Mouse (Mus musculus): ENCODE data around the gene Syn2. TPM values are rescaled to one million over a fixed set of nuclear protein-coding genes. Genes with fewer than 3 reads are reported as not detected.
"Not testable (repeated sequence)": the region's sequence is repeated elsewhere in the genome, so short reads cannot be mapped to it uniquely, and the experiment has no call there.

Syn2 gene
- polyA plus RNA-seq, 1 experiment from 2014 or later: 1.4 TPM

DNA sequence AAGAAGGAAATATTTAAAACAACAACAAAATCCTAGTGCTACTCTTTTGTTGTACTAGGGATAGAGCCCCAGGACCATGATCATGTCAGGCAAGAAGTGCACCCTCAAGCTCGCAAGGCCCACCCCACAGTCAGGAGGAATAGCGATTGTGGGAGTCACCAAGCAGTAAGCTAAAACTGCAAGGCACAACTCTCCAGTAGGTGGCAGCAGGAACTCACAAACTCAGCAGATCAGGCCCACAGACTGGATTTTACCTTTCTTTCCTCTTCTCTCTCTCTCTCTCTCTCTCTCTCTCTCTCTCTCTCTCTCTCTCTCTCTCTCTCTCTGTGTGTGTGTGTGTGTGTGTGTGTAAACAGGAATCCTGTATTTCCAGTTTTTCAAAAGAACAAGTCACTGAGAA, 92.8 kb downstream of the Syn2 start:
- peaks cover 63% of the 10 kb centered on the region for H3K27me3 ChIP-seq (replicated peaks)
- ATAC-seq (ENCODE audit: insufficient number of reproducible peaks, low FRiP score): no peak
- 7% methylated on average over 2 of the region's 2 CpGs for WGBS

DNA sequence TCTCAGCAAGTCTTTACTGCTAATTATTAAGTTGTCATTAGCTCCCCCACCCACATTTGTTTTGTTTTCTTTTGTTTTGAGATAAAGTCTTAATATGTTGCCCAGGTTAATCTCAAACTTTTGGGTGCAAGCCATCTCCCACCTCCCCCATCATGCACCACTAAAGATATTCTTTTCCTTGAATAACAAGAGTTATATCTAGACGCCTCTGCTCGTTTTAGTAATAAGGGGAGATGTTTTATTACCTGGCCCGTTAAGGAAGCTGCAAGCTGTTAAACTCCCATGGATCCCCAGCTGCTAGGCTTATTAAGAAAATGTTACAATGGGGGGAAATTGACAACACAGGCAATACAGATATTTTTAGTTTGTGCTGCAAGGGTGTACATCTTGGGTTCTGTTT, 95.9 kb downstream of the Syn2 start:
- Histone ChIP-seq H3K4me2 (no peak overlapping the region), H3K36me3 (no peaks in the 10 kb centered on the region), H3K27me3 (replicated peaks) (peaks cover 74% of the 10 kb centered on the region), H3K4me1 (replicated peaks) (no peaks in the 10 kb centered on the region), H3K9me3 (replicated peaks) (no peaks in the 10 kb centered on the region), H3K9ac (no peak overlapping the region), H3K27ac (ENCODE audit: poor library complexity, severe bottlenecking) (no peak overlapping the region), H3K4me3 (no peak overlapping the region)
- no peak for ATAC-seq (ENCODE audit: insufficient number of reproducible peaks, low FRiP score)
- 65% methylated on average over 3 of the region's 3 CpGs for whole genome bisulfite sequencing

More for the DNA sequence above, 92.8 kb downstream of the Syn2 start:
- Histone ChIP-seq H3K4me2 (no peak overlapping the region), H3K4me3 (no peak overlapping the region), H3K36me3 (no peaks in the 10 kb centered on the region), H3K9ac (no peak overlapping the region), H3K27ac (ENCODE audit: poor library complexity, severe bottlenecking) (no peak overlapping the region), H3K4me1 (replicated peaks) (no peaks in the 10 kb centered on the region), H3K9me3 (replicated peaks) (no peaks in the 10 kb centered on the region)

DNA sequence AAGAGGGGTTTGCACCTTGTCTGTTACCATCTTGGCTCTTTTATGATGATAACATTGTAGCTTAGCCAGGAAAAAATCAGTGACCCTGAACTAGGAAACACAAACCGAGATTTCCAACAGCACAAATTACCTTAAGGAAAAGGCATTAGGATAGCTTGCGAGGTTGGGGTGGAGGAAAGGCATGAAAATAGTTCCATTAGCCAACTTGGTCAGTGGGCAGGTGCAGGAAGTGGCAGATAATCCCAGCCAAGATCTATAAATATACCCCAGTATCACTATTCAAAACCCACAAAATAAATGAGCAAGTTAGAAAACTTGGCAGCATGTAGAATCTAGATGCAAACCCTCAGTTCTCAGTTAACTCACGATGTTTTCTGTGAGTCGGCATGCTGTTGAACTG, 97.1 kb downstream of the Syn2 start:
- Histone ChIP-seq H3K36me3 (no peaks in the 10 kb centered on the region), H3K9ac (no peak overlapping the region), H3K27me3 (replicated peaks) (peaks cover 75% of the 10 kb centered on the region), H3K4me1 (replicated peaks) (no peaks in the 10 kb centered on the region), H3K4me3 (no peak overlapping the region), H3K9me3 (replicated peaks) (no peaks in the 10 kb centered on the region), H3K4me2 (no peak overlapping the region), H3K27ac (ENCODE audit: poor library complexity, severe bottlenecking) (no peak overlapping the region)
- ATAC-seq (ENCODE audit: insufficient number of reproducible peaks, low FRiP score): no peak
- WGBS: 74% methylated on average over 4 of the region's 4 CpGs

DNA sequence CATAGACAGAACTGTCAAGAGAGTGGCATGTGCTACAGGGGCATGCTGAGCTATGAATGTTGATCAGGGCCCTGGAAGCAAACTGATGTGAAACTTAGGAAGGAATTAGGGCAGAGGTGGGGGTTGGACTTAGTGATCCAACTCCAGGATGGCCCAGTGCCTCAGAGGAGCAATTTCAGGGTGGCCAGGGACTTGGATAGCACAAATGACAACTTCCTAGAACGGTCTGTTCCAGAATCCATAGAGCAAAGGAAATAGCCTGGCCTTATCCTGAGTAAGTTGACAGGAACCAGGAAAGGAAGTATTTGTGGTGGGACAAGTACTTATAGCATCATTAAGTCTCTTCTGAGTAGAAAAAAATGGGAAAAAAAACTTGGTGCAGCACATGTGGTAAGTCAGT, 97.9 kb downstream of the Syn2 start:
- no peaks in the 10 kb centered on the region for H3K4me1 ChIP-seq (replicated peaks)
- H3K36me3 ChIP-seq: no peaks in the 10 kb centered on the region
- peaks cover 77% of the 10 kb centered on the region for H3K27me3 ChIP-seq (replicated peaks)
- no peaks in the 10 kb centered on the region for H3K9me3 ChIP-seq (replicated peaks)
- no peak for ATAC-seq (ENCODE audit: insufficient number of reproducible peaks, low FRiP score)
- 69% methylated on average over 1 of the region's 1 CpGs for WGBS
- no peak overlapping the region for H3K9ac ChIP-seq
- no peak overlapping the region for H3K27ac ChIP-seq (ENCODE audit: poor library complexity, severe bottlenecking)
- H3K4me2 ChIP-seq: no peak overlapping the region
- H3K4me3 ChIP-seq: no peak overlapping the region

DNA sequence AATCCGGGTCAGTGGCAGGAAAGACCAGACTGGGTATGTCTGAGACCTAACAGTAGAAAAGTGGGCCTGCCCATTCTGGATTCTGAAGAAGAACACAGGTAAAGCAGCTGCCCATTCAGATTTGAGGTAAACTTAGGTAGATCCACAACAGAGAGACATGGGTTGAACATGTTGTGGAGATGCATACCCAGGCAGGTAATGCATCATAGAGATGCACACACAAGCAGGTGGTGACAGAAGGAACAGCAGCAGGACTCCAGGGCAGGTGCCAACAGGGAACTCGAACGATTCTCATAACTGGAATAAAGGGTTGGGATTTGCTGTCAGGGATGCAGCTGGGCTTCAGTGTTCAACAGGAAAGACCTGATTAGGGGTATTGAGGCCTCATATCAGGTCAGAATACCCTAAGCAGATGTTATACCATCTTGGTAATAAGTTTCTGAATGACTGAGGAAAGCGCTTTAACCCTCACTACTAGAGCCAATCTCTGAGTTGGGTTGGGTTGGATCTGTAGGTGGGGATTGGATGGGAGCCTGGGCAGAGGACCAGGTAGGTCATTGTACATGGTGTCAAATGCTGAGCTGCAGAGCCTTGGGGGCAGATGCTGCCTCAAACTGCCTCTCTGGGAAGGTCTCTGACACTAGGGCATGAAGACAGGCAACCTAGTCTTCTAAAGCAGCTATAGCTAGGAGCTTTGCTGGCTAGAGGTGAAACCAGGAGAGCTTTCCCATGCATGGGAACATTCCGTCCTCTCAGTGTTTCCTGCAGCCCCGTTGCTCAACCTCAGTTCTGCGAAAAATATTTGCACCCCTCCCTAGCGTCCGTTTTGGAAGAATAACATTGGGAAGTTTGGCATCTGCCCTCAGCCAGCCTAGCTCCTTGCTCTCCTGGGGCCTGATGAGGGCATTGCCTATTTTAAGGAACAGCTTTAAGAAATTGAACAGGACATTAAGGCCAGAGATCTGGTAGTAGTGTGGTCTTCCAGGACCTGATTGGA, 103.6 kb downstream of the Syn2 start:
- ATAC-seq (ENCODE audit: insufficient number of reproducible peaks, low FRiP score): no peak
- no peaks in the 10 kb centered on the region for H3K36me3 ChIP-seq
- H3K27ac ChIP-seq (ENCODE audit: poor library complexity, severe bottlenecking): no peak overlapping the region
- peaks cover 11% of the 10 kb centered on the region for H3K4me1 ChIP-seq (replicated peaks)
- no peak overlapping the region for H3K4me2 ChIP-seq
- H3K9ac ChIP-seq: no peak overlapping the region
- H3K9me3 ChIP-seq (replicated peaks): no peaks in the 10 kb centered on the region
- 76% methylated on average over 9 of the region's 9 CpGs for WGBS
- peaks cover 77% of the 10 kb centered on the region for H3K27me3 ChIP-seq (replicated peaks)
- no peak overlapping the region for H3K4me3 ChIP-seq

DNA sequence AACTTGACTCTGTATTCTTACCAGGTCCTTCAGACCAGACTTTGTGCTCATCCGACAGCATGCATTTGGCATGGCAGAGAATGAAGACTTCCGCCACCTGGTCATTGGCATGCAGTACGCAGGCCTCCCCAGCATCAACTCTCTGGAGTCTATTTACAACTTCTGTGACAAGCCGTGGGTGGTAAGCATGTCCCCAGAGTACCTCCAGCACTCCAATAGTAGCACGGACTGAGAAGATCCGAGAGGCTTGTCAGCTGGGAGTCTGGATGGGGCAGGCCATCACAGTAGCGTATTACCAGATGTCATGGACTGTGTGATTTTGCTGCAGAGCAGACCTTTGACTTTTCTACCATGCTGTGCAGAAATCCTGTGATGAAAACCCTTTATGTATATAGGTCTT, 104.6 kb downstream of the Syn2 start:
- 79% methylated on average over 7 of the region's 7 CpGs for WGBS
- Histone ChIP-seq H3K4me2 (no peak overlapping the region), H3K27me3 (replicated peaks) (peaks cover 77% of the 10 kb centered on the region), H3K4me3 (no peak overlapping the region), H3K4me1 (replicated peaks) (peaks cover 11% of the 10 kb centered on the region), H3K9me3 (replicated peaks) (no peaks in the 10 kb centered on the region), H3K27ac (ENCODE audit: poor library complexity, severe bottlenecking) (no peak overlapping the region), H3K36me3 (no peaks in the 10 kb centered on the region), H3K9ac (no peak overlapping the region)
- ATAC-seq (ENCODE audit: insufficient number of reproducible peaks, low FRiP score): no peak

DNA sequence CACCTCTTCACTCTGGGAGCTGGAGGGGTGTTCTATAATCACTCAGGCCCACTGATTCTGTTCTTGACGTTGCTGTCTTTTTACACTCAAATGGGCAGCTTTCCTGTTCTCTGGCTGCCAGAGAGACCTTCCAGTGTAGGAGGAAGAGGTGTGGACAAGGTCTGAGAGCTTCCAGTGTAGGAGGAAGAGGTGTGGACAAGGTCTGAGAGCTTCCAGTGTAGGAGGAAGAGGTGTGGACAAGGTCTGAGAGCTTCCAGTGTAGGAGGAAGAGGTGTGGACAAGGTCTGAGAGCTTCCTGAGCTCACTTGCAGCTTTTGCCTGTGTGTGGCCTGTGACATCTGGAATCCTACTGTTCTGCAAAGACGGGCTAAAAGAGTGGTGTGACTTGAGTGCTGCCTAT, 105.7 kb downstream of the Syn2 start:
- 4% methylated on average over 2 of the region's 2 CpGs for WGBS
- Histone ChIP-seq H3K27me3 (replicated peaks) (peaks cover 77% of the 10 kb centered on the region), H3K4me2 (peak overlapping the region; percentile 35), H3K4me1 (replicated peaks) (peaks cover 11% of the 10 kb centered on the region)
- not testable (repeated sequence) for H3K36me3 ChIP-seq; H3K9ac ChIP-seq; H3K4me3 ChIP-seq; H3K27ac ChIP-seq (ENCODE audit: poor library complexity, severe bottlenecking); H3K9me3 ChIP-seq (replicated peaks)
- ATAC-seq (ENCODE audit: insufficient number of reproducible peaks, low FRiP score): peak; percentile 66

DNA sequence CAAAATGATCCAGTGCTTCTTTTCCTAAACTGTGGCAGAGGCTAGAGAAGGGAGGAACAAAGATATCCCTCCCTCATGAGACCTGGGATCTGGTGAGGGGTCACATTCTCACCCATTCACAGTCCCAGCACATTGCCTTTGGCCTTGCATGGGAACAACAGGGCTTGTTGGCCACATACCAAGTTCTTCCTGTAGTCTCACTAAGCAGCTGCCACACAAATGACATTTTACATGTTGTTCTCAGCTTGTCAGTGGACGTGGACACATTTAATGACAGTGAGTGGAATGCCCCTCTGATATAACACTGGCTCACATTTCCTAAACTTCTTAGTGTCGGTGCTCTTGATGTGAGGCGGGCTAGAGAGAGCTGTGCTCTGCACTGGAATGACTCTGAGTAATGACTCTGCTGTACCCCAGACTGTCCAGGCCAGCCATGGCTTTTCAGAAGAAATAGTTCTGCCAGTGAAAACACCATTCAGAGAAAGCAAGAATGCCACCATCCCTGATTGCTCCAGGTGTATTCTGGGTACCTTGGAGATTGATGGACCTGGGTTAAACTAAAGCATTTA, 106.5 kb downstream of the Syn2 start:
- WGBS: 35% methylated on average over 3 of the region's 3 CpGs
- Histone ChIP-seq H3K27me3 (replicated peaks) (peaks cover 77% of the 10 kb centered on the region), H3K4me1 (replicated peaks) (peaks cover 11% of the 10 kb centered on the region), H3K27ac (ENCODE audit: poor library complexity, severe bottlenecking) (no peak overlapping the region), H3K4me3 (no peak overlapping the region), H3K9me3 (replicated peaks) (no peaks in the 10 kb centered on the region), H3K9ac (no peak overlapping the region), H3K4me2 (no peak overlapping the region), H3K36me3 (no peaks in the 10 kb centered on the region)
- ATAC-seq (ENCODE audit: insufficient number of reproducible peaks, low FRiP score): peak; percentile 42; the same call in 1 of the 2 replicates

DNA sequence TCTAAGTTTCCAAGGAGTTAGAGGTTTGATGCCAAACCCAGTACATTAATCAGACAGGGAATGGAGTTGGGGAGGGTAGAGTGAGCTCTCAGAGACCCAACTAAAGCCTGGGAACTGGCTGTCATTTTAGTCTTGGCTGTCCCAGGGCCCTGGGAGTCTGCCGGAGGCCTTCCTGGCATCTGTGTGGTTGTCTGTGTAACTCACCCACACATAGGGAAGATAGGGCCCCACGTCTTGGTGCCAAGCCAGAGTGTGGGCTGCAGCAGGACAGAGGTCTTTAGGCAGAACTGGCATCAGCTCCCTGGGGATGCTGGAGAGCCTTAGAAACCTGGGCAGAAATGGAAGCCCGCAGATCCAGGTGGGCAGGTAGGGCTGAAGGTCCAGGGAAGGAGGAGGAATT, 107.2 kb downstream of the Syn2 start:
- 73% methylated on average over 3 of the region's 3 CpGs for WGBS
- ATAC-seq (ENCODE audit: insufficient number of reproducible peaks, low FRiP score): no peak
- no peak overlapping the region for H3K27ac ChIP-seq (ENCODE audit: poor library complexity, severe bottlenecking)
- no peak overlapping the region for H3K4me2 ChIP-seq
- H3K36me3 ChIP-seq: no peaks in the 10 kb centered on the region
- H3K27me3 ChIP-seq (replicated peaks): peaks cover 76% of the 10 kb centered on the region
- no peaks in the 10 kb centered on the region for H3K9me3 ChIP-seq (replicated peaks)
- peaks cover 11% of the 10 kb centered on the region for H3K4me1 ChIP-seq (replicated peaks)
- H3K4me3 ChIP-seq: no peak overlapping the region
- no peak overlapping the region for H3K9ac ChIP-seq

DNA sequence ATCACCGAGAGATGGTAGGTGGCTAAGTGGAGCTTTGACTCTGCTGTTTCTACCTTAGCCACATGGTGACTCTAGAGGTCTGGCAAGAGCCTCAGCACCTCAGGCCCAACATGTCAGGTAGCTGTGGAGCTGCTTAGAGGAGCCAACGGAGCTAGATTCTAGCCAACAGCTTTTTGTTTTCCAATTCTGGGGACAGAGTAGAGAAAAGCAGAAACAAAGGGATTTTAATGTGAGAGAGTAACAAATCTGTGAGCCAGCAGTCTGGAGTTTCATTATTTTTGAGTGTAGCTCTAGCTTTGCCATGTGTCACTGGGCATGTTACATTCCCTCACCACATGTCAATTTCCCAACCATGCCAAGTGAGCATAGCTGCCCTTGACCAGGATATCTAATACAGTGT, 109.5 kb downstream of the Syn2 start:
- Histone ChIP-seq H3K9ac (no peak overlapping the region), H3K27me3 (replicated peaks) (peaks cover 76% of the 10 kb centered on the region), H3K9me3 (replicated peaks) (no peaks in the 10 kb centered on the region), H3K4me2 (no peak overlapping the region), H3K4me1 (replicated peaks) (peaks cover 10% of the 10 kb centered on the region), H3K36me3 (no peaks in the 10 kb centered on the region), H3K4me3 (no peak overlapping the region), H3K27ac (ENCODE audit: poor library complexity, severe bottlenecking) (no peak overlapping the region)
- ATAC-seq (ENCODE audit: insufficient number of reproducible peaks, low FRiP score): no peak
- WGBS: 45% methylated on average over 2 of the region's 2 CpGs

DNA sequence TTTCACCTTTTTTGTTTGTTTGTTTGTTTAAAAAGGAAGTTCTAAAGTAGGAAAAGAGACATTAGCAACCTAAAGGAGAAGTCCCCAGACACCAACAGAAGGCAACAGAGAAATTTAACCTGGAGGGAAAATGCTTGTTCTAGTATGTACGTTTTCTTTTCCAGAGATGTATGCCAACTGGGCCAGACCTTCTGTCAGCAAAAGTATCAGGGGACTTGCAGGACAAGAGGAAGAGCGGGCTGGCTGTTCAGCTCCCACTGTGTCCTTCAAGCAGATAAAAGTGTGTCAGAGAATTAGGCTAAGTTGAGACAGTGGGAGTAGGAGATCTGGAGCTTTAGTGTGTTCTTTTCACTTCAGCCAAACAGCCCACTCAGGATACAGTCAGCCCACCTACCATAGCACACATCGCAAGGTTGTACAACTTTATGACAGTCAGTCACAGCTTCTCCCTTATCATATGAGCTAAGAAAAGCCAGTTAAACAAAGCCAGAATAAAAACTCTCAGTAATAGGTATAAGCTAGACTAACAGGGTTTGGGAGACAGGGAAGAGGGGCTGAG, 110.9 kb downstream of the Syn2 start:
- 56% methylated on average over 3 of the region's 3 CpGs for WGBS
- Histone ChIP-seq H3K27me3 (replicated peaks) (peaks cover 86% of the 10 kb centered on the region), H3K27ac (ENCODE audit: poor library complexity, severe bottlenecking) (no peak overlapping the region), H3K4me2 (no peak overlapping the region), H3K36me3 (no peaks in the 10 kb centered on the region), H3K4me1 (replicated peaks) (peaks cover 4% of the 10 kb centered on the region; the same call in 1 of the 2 replicates), H3K4me3 (no peak overlapping the region), H3K9me3 (replicated peaks) (no peaks in the 10 kb centered on the region), H3K9ac (no peak overlapping the region)
- no peak for ATAC-seq (ENCODE audit: insufficient number of reproducible peaks, low FRiP score)
